Mouse (Mus musculus): ENCODE data around the gene 4930432K21Rik.

DNA sequence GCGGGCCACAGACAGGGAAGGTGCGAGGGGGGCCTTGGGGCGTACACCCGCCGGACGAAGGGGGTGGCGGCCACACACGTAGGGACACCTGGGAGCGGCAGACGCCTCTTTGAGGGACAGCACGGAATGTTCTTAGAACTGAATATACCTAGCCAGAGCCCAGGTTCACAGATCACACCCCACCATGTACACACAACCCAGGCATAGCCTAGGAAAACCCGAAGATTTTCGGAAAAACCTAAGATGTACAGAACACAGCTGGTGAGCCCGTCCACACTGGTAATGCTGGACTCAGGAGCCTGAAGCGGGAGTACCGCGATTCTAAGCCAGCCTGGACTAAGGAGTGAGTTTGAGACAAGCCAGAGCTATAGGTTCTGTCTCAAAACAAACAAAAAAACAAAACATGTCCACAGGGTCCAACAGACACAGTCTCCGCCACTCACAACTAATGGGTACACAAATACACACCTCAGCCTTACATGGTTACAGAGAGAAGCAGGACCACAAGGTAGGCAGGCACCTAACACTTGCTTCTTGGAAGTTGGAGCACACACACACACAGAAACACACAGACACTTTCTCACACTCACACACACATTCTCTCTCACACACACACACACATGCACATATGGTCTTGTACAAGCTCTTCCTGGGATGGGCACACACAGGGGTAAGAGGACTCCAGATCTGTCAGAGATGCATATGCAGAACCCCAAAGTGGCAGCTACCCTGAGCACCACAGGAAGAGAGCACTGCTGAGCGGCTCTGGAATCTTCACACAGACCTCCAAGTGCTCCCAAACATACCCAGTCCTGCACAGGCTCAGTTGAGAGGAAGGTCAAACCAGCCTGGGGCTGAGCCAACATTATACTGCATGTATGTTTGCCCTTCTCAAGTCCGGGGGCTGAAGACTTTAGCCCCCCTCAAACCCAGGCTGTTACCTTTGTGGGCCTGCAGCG lies 36.5 kb downstream of the 4930432K21Rik start:
- TF ChIP-seq CTCF (IDR thresholded peaks at IDR 0.05) (no peak), EP300 (IDR thresholded peaks at IDR 0.05; ENCODE audit: insufficient read depth, low read depth, low read length) (no peak), POLR2A (IDR thresholded peaks at IDR 0.05; ENCODE audit: insufficient read depth, low read depth, low read length) (no peak)
